Mouse (Mus musculus): ENCODE data around the gene Tmem107. TPM values are rescaled to one million over a fixed set of nuclear protein-coding genes. Genes with fewer than 3 reads are reported as not detected.

Tmem107 gene
- total and polyA plus RNA-seq, 3 experiments: 22.6 to 31.3 (median 30.1) TPM

DNA sequence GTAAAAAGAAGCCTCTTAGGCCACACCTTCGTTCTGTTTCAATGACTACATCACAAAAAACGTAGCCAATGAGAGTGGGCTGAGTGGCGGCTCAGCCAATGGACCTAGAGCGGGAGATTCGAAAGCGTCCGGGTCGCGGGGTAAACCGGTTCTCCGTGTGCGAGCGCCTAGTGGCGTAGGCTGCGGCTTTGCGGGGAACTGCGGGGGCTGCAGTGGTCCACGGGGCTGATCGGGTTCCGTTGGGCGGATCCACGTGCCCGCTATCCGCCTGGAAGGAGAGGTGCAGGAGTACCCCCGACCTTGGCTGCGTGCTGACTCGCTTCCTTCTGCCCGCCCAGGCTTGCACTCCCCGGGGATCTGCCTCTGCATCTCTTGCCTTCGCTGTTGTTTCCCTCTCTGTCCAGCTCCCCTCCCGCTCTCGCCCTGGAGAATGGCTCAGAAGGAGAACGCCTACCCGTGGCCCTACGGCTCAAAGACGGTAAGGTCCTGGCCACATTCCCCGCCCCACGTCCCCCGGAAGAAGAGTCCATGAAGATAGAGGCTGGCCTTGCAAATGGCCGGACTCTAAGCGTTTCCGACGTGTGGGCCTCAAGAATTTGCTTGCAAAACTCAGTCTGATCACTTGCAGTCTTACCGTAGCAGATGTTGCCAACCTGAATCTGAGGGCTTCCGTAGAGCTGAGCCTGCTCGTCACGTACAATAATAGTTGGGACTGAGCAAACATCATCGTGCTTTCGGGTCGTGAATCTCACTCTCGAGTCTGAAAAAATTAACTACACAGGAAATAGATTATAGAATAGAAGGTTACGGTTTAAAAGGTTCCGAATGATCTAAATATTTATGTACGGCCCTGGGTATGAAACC is 24.8 kb upstream of the Tmem107 start, which contains the start of gene Aurkb:
Gene Aurkb, plus strand, starts transcription at position 117 of the 864 bp plus-strand sequence.
- H3K4me1 ChIP-seq (ENCODE audit: control insufficient read depth in 1 of 2, insufficient read depth in 2 of 2): peaks cover 20 to 60% of the 10 kb centered on the region in 2 experiments
- dilution Hi-C loops (cut with MboI; ENCODE audit: extremely low pct_ligation_motif_present, extremely low pct_unique_long_range_greater_than_20kb, low sequenced_read_pairs): no loop called here

DNA sequence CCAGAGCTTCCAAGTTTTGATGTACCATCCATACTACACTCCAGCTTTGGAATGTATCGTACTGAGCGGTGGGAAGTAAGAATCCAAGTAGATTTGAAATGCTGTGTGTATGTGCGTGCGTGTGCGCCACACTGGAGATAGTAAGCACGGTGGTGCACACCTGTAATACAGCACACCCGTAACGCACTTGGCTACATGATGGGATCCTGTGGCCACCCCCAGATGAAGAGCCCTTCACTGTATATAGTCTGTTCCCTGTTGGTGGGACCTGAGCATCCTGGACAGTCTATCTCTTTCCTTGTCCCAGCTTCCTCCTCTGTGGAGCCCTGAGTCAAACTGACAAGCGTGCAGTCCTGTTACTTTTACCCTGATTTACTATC is 24.2 kb upstream of the Tmem107 start:
- no peak for TF ChIP-seq USF1 (IDR thresholded peaks at IDR 0.05; ENCODE audit: low read depth, low read length)
- peak; percentile 58; the same call in 1 of the 2 replicates for TF ChIP-seq CHD1 (IDR thresholded peaks at IDR 0.05; ENCODE audit: low read depth, low read length)
- no peak for TF ChIP-seq CHD2 (IDR thresholded peaks at IDR 0.05; ENCODE audit: low read length)
- no peak for TF ChIP-seq MAFK (IDR thresholded peaks at IDR 0.05; ENCODE audit: insufficient replicate concordance, low read length)
- TF ChIP-seq MAZ (IDR thresholded peaks at IDR 0.05; ENCODE audit: low read depth, low read length): no peak
- dilution Hi-C loops (cut with MboI; ENCODE audit: extremely low pct_ligation_motif_present, extremely low pct_unique_long_range_greater_than_20kb, low sequenced_read_pairs) (no loop called here), in situ Hi-C loops (cut with MboI; ENCODE audit: low pct_ligation_motif_present, low pct_unique_long_range_greater_than_20kb, low sequenced_read_pairs) (no loop called here)
- H3K4me1 ChIP-seq (ENCODE audit: control insufficient read depth in 1 of 2, insufficient read depth in 2 of 2): peaks cover 20 to 66% of the 10 kb centered on the region in 2 experiments
- peak overlapping the region; percentile 93 for H3K4me2 ChIP-seq (ENCODE audit: insufficient read depth, low read depth, poor library complexity, severe bottlenecking)
- peak overlapping the region; percentile 42 for H3K27ac ChIP-seq (ENCODE audit: insufficient read depth, low read depth)
- peak overlapping the region; percentile 73 to 90 (median 86) for H3K4me3 ChIP-seq (replicated peaks in 1 of 3; ENCODE audit: low read depth in 2 of 3, low read length in 2 of 3, poor library complexity in 1 of 3)
- peak overlapping the region; percentile 75 for H3K9ac ChIP-seq (ENCODE audit: insufficient read depth, low read depth)
- peaks cover 36 to 42% of the 10 kb centered on the region in 2 experiments for H3K36me3 ChIP-seq (replicated peaks in 1 of 2; ENCODE audit: control insufficient read depth in 1 of 2, insufficient read depth in 1 of 2, low read length in 1 of 2)
- no peaks in the 10 kb centered on the region for H3K27me3 ChIP-seq (replicated peaks)
- H3K9me3 ChIP-seq (replicated peaks; ENCODE audit: low read length): no peaks in the 10 kb centered on the region
- no peak for DNase-seq (ENCODE audit: extremely low read depth)
- peaks cover 55% of the 10 kb centered on the region for H3K79me2 ChIP-seq (replicated peaks; ENCODE audit: control insufficient read depth, extremely low read depth, insufficient read depth, poor library complexity, severe bottlenecking)

More for the DNA sequence above, 24.8 kb upstream of the Tmem107 start, which contains the start of gene Aurkb:
- in situ Hi-C loops (cut with MboI; ENCODE audit: low pct_ligation_motif_present, low pct_unique_long_range_greater_than_20kb, low sequenced_read_pairs): no loop called here
- Histone ChIP-seq H3K9ac (ENCODE audit: insufficient read depth, low read depth) (peak within 1 kb of the TSS; percentile 75), H3K4me3 (replicated peaks in 1 of 3; ENCODE audit: low read depth in 2 of 3, low read length in 2 of 3, poor library complexity in 1 of 3) (peak within 1 kb of the TSS; percentile 73 to 90 (median 86)), H3K36me3 (replicated peaks in 1 of 2; ENCODE audit: control insufficient read depth in 1 of 2, insufficient read depth in 1 of 2, low read length in 1 of 2) (peaks cover 31 to 36% of the 10 kb centered on the region in 2 experiments), H3K4me2 (ENCODE audit: insufficient read depth, low read depth, poor library complexity, severe bottlenecking) (peak within 1 kb of the TSS; percentile 94), H3K27ac (ENCODE audit: insufficient read depth, low read depth) (peak within 1 kb of the TSS; percentile 79), H3K9me3 (replicated peaks; ENCODE audit: low read length) (no peaks in the 10 kb centered on the region), H3K27me3 (replicated peaks) (no peaks in the 10 kb centered on the region), H3K79me2 (replicated peaks; ENCODE audit: control insufficient read depth, extremely low read depth, insufficient read depth, poor library complexity, severe bottlenecking) (peaks cover 51% of the 10 kb centered on the region)
- TF ChIP-seq POLR2AphosphoS2 (IDR thresholded peaks at IDR 0.05; ENCODE audit: low read depth, low read length) (no peak), KAT2A (IDR thresholded peaks at IDR 0.05; ENCODE audit: insufficient replicate concordance, low read length) (no peak), ZKSCAN1 (IDR thresholded peaks at IDR 0.05; ENCODE audit: borderline replicate concordance, low read depth, low read length) (no peak), NRF1 (IDR thresholded peaks at IDR 0.05; ENCODE audit: low read depth, low read length) (no peak), NELFE (IDR thresholded peaks at IDR 0.05; ENCODE audit: low read depth, low read length) (no peak), ETS1 (conservative IDR thresholded peaks at IDR 0.05; ENCODE audit: low read depth, low read length) (no peak), ZNF384 (IDR thresholded peaks at IDR 0.05; ENCODE audit: low read depth, low read length) (no peak; the same call in 1 of the 2 replicates), JUND (conservative IDR thresholded peaks at IDR 0.05; ENCODE audit: low read depth, low read length) (no peak), USF1 (IDR thresholded peaks at IDR 0.05; ENCODE audit: low read depth, low read length) (no peak), ZC3H11A (IDR thresholded peaks at IDR 0.05; ENCODE audit: low read depth, low read length) (no peak), POLR2A (IDR thresholded peaks at IDR 0.05; ENCODE audit: low read depth, low read length) (peak; percentile 96), TCF12 (IDR thresholded peaks at IDR 0.05; ENCODE audit: low read depth, low read length) (no peak), CHD2 (IDR thresholded peaks at IDR 0.05; ENCODE audit: low read length) (no peak), USF2 (conservative IDR thresholded peaks at IDR 0.05; ENCODE audit: low read depth, low read length) (no peak), MAX (IDR thresholded peaks at IDR 0.05; ENCODE audit: low read length) (no peak), SIN3A (IDR thresholded peaks at IDR 0.05; ENCODE audit: low read length) (no peak), CTCF (conservative IDR thresholded peaks at IDR 0.05 in 1 of 2, IDR thresholded peaks at IDR 0.05 in 1 of 2; ENCODE audit: low read depth in 2 of 2, low read length in 2 of 2) (no peak), JUN (IDR thresholded peaks at IDR 0.05; ENCODE audit: insufficient read depth, low read depth, low read length) (no peak), MYC (IDR thresholded peaks at IDR 0.05; ENCODE audit: low read depth, low read length) (no peak), UBTF (IDR thresholded peaks at IDR 0.05; ENCODE audit: low read depth, low read length) (peak; percentile 88; the same call in 1 of the 2 replicates), ZMIZ1 (IDR thresholded peaks at IDR 0.05; ENCODE audit: low read depth, low read length) (no peak; the same call in 1 of the 2 replicates), ELF1 (IDR thresholded peaks at IDR 0.05; ENCODE audit: low read depth, low read length) (no peak), GABPA (IDR thresholded peaks at IDR 0.05; ENCODE audit: insufficient replicate concordance, low read depth, low read length) (no peak), IRF4 (IDR thresholded peaks at IDR 0.05; ENCODE audit: low read depth, low read length) (no peak), E2F4 (IDR thresholded peaks at IDR 0.05; ENCODE audit: insufficient replicate concordance, low read depth, low read length) (no peak), SMC3 (IDR thresholded peaks at IDR 0.05; ENCODE audit: low read depth, low read length) (no peak), HCFC1 (IDR thresholded peaks at IDR 0.05; ENCODE audit: low read depth, low read length) (peak; percentile 7; the same call in 1 of the 2 replicates), EP300 (IDR thresholded peaks at IDR 0.05; ENCODE audit: low read length) (no peak), MAZ (IDR thresholded peaks at IDR 0.05; ENCODE audit: low read depth, low read length) (0 out of 2 replicates have a peak, but pooled peaks have one; percentile 4), CHD1 (IDR thresholded peaks at IDR 0.05; ENCODE audit: low read depth, low read length) (peak; percentile 79; the same call in 1 of the 2 replicates), TBP (conservative IDR thresholded peaks at IDR 0.05; ENCODE audit: low read depth, low read length) (peak; percentile 86), RAD21 (IDR thresholded peaks at IDR 0.05; ENCODE audit: low read depth, low read length) (no peak), MXI1 (IDR thresholded peaks at IDR 0.05; ENCODE audit: low read depth, low read length) (peak; percentile 39; the same call in 1 of the 2 replicates)
- DNase-seq (ENCODE audit: extremely low read depth): peak; percentile 95
